Mouse (Mus musculus) kidney, postnatal 25 days (tissue): ENCODE data around the gene Tmem136.

Source experiments
- DNase-seq, 2 experiments: peaks; one replicate each; pipeline ENCODE4 v3.0.0; 2021; ENCODE audit warnings: mixed read lengths in 2 of 2

The Tmem136 gene

DNA sequence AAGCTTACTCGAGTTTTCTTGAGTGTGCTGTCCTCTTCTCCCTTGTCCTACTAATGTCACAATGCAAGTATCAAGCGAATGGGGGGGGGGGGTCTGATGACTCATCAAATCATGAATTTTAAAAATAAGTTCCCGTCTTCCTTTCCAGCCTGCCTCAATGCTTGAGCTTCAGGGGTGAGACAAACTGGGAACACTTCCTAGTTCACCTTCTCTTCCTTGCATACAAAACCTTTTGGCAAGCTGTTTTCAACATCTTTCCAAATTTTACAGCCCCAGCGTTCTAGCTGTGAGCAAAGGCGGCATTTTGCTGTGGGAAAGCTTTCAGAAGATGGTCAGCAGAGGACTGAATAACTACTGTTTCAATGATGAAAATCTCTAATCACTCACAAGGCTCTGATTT lies 8.8 kb downstream of the Tmem136 start:
- no peak for DNase-seq

DNA sequence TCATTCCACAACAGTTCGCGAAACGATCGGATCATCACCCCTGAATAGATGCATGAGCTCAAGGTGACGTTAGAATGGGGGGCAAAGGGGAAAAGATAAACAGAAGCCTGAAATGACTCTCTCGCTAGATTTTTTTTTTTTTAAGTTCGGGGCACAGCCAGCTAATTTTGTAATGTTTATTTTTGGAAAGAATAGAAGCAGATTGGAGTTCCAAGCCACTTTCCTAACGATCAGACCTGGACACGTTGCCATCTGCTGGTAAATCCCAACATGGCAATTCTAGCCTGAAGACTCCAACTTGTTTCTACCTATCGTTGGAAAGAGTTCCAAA lies 9.2 kb downstream of the Tmem136 start, which contains the start of gene Arhgef12:
Gene Arhgef12 (minus strand): TSS at position 53 of the 331 bp plus-strand sequence.
- DNase-seq = peak; percentile 68 to 74

DNA sequence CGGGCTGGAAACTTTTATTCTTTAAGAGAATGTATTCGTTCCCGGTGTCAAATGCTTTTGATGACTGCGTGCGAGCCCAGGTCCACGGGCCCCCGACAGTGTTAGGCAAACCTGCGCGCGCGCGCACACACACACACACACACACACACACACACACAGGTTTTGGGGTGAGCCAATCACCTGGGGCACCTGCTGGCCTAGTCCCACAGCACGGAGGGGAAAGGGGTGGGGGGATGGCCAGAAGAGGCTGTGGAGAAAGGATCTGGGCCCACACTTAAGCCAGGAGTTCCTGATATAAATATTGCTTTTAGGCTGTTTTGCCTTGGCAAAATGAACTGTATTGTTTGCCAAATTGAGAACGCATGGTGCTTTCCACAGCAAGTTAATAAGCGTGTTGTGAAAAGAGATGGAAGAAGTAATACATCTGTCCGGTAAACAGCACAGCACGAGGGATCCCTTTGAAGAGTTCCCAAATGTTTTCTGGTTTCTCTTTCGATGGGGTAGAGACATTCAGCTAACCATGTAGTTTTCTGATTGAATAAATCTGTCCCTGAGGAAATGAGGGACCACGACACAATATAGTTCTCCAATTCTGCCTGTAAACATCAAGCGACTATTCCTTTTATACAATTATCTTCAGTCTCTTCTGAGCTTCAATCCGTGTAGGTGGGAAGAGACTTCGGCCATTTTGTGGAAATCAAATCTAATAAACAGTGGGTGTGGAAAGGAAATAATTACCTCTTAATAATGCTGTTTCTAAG lies 9.8 kb downstream of the Tmem136 start:
- DNase-seq = peak; percentile 47 to 66

DNA sequence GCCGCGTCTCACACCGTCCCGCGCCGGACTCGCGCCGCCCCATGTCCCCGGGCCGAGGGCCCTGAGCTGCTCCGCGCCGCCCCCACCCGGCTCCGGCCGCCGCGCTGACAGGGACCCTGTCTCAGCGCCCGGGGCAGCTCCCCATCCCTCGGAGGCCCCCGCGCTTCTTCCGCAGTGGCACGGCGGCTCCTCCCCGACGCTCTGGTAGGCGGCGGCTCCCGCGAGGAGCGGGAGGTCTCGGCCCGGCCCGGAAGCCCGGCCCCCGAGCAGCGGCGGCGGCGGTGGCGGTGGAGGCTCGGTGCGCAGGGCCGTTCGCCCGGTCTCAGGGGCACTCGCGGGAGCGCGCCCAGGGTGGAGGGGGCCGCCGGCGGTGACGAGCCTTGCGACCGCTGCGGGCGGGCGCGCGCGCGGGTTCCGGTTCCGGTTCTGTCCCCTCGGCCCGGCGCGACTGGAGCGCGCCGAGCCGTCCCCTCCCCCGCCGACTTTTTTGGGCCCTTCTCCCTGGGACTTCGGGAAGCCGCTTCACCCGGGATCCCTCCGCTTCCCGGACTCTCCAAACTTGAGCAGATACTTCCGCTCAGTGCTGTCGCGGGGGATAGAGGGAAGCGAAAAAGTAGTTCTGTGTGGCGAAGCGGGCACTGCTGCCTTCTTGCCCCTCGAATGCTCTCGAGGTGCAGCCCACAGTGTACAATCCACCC lies 10.6 kb downstream of the Tmem136 start:
- peak; percentile 95 to 98 for DNase-seq

DNA sequence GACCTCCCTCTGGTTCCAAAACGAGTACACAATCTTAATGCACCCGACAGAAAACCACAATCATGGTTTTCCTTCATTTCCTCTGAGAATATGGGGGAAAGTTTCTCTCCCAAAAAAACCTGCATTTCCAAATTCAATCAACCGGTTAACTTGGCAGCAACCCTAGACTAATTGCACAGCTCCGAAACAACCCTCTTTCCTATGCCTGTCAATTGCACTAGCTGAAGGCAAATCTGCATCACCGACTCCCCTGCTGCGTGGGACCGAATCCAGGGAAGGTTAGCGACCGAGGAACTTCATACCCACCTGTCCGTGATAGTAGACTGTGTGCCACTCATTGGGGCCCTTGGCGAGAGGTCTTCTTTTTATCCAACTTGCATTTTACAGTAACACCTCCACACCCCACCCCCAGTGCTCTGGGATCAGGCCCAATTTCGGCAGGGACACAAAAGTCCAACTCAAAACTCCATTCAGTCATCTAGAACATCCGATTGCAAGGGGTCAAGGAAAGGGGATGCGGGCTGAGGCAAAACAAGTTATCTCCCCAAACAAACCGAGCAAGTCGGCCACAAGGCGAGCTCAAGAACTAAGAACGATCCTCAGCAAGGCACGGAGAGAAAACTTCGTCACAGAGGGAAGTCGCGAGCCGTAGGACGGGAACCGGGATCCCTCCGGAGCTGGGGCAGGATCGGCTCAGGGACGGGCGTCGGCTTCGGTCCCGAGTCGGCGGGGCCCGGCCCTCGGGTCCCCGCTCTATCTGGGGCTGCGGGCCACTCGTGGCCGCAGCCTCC lies 11.3 kb downstream of the Tmem136 start:
- DNase-seq = peak; percentile 68 to 81

DNA sequence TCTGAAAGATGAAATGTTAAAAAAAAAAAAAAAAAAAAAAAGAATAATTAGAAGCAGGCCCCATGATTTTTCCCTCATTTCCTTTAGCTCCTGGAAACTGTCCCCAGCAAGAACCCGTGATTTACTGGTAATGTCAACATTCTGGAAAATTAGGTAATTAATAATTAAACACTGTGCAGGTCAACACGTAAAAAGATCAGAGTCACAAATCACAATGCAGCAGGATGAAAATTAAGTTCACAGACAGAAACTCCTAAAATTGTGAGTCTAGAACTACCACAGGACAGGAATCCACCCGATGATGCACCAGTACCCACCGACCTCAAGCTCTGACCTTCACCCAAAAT lies 11.9 kb downstream of the Tmem136 start:
- no peak for DNase-seq

DNA sequence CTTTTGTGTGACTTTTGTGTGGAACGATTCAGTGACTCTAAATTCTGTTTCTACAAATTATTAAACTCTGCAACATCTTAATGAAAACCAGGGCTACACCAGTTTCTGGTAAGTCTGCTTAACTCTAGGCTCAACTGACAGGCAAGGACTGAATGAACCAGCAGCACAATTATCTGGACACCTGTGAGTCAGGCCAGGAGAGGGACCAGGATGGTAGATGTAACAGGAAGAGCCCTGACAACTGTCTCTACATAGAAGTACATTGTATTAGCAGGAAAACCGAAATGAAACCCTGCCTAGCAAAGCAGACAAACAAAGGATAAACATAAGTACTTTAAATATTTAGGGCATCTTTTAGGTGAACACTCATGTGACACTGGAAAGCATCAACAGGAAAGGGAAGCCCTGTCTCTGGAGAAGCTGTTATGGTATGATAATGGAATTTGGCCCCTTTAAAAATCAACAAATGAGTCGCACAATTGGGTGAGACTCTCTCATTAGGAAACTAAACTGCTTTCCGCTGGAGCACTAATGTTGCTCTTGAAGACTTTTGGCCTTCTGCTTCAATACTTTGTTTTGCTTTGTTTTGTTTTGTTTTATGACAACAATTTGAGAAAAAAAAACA lies 12.6 kb downstream of the Tmem136 start:
- DNase-seq = no peak

DNA sequence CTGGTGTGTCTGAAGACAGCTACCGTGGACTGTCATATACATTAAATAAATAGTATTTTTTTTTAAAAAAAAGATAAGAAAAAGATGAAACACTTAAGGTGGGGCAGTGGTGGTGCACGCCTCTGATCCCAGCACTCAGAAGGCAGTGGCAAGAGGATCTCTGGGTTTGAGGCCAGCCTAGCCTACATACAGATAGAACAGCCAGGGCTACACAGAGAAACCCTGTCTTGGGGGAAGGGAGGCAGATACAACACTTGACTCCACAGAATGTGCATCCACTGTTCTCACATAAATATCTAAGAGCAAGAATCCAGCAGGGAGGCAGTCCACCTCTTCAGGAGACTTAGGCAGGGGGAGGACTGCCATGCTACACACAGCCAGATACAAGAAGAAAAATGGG lies 13.4 kb downstream of the Tmem136 start:
- no peak for DNase-seq

DNA sequence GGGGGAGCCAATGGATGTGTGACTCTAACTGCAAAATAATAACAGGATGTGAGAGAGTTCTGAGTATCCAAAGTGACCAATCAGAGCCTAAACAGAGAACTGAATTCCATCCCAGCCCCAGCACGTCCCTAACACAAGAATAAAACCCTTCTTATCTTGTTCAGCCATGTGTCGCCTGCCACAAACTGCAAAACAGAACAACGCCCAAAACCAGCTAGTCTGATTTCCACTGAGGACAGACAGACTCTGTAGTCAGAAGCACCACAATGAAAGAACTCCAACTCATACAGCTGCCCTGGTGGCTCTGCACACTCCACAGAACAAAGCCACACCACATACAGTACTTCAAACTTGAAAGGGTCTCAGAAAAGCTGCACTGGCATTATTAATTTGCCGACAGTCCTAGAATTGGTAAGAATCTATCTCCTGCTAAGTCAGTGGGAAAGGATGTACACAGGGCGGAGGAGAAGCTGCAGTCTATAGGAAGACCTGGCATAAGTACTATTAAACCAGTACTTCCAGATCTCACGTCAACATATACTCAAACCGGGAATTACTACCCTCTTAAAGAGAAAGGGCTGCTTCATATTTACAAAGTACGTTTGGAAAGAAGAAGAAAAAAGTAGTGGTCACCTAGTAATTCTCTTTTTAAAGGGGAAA lies 14.3 kb downstream of the Tmem136 start:
- DNase-seq = no peak

DNA sequence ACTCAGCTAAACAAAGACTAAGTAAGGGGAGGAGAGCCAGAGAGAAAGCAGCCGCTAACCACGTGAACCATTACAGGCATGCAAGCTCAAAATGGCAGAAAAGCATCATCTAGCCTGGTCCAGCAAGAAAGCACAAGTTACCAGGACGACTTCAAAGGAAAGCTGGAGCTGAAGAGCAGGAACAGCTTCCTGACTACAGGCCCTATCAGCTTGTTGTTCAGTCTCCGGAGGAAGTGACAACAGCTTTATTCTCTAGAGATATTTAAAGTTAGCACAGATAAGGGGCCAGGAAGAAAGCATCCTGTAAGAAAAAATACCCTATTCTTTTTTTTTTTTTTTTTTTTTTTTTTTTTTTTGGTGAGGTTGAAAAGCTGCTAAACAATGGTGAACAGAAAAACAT lies 17.4 kb downstream of the Tmem136 start:
- DNase-seq = no peak

DNA sequence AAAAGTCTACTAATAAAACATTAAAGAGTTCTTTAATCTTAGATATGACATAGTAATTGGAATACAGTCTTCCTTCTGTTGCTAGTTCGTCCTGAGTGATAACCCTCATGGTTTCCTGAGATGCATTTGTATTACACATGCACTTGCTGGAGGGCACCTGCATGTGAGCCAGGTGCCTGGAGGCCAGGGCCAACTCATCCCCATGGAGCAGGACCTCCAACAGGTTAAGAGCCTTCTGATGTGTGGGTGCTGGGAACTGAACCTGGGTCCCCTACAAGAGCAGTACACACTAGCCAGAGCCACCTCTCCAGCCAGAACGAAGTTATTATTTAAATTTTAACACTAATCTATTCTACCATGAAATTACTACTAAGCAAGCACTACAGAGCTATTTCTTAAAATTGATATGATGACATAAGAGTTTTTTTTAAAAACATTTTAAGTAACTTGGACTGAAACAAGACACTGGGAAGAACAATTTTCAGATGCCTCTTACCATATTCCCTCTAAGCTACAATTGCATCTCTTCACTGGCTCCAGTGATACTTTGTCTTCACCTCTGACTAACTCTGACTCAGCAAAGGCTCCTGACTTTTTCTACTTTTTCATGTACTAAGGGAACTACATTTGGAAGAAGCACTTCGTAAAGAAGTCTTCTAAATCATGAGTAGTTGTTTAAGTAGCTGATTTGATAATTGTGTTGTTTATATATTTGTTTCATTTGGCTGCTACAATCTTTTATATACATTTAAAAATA lies 18.4 kb downstream of the Tmem136 start:
- DNase-seq = no peak

DNA sequence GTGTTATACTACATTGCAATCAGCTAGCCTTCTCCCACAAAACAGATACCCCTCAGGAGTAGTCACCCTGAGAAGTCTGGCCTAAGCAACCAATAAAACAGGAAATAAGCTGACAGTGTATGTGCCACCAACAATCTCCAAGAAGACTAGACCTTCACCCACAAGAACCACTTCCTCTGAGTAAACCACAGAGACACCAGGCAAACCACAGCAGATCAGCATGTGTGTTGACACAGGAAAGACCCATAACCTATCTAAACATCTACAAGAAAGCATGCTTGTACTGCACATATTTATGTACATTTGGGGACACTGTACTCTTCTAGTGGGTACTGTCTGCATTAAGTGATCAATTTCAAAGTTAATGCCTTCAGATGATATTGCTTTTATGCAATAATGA lies 20.0 kb downstream of the Tmem136 start:
- no peak for DNase-seq

DNA sequence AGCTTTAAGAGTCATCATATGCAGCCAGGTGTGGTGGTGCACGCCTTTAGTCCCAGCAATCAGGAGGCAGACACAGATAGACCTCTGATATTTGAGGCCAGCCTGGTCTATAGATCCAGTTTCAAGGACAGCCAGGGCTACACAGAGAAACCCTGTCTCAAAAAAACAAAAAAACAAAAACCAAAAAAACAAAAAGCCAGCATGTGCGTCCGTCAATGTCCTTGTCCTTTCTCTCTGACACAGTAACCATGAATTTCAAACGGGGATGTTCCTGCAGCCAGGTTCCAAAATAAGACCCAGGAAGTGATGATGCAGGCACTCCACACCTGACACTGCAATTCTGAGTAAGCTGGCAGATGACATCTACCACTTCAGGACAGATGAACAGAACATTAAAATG lies 21.5 kb downstream of the Tmem136 start:
- DNase-seq = no peak

DNA sequence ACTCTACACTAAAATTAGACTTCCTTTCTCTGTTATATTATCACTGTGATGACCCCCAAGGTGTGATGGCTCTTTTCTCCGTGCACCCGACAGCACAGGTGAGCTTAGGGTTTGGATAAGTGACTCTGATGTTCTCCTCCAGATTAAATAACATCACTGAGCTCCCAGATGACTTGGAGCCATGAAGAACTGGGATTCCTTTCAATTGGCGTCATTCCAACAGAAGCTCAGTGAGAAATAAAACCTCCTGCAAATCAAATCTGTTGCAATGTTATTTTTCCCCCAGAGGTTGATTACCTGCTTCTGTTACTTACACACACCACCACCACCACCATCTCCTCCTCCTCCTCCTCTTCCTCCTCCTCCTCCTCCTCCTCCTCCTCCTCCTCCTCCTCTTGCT lies 22.6 kb downstream of the Tmem136 start:
- DNase-seq = no peak

DNA sequence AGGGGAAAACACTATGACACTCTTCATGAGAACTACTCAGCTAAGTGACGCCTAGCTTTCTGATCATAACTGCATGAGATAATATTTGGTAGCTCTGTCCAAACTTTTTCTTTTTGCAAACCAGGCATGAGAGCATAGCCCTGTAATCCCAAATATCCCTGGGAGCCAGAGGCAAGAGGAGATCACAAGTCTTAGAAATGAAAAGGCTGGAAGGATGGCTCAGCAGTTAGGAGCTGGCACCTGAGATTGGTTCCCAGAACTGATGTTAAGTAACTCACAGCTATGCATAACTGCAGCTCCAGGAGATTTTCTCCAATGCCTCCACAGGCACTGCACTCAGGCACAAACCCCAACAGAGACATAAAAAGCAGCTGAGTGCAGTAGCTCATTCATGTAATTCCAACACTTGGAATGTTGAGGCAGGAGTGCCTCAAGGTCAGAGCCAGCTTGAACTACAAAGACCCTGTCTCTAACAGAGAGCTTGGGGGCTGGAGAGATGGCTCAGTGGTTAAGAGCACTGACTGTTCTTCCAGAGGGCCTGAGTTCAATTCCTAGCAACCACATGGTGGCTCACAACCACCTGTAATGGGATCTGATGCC lies 30.6 kb downstream of the Tmem136 start:
- DNase-seq = no peak

DNA sequence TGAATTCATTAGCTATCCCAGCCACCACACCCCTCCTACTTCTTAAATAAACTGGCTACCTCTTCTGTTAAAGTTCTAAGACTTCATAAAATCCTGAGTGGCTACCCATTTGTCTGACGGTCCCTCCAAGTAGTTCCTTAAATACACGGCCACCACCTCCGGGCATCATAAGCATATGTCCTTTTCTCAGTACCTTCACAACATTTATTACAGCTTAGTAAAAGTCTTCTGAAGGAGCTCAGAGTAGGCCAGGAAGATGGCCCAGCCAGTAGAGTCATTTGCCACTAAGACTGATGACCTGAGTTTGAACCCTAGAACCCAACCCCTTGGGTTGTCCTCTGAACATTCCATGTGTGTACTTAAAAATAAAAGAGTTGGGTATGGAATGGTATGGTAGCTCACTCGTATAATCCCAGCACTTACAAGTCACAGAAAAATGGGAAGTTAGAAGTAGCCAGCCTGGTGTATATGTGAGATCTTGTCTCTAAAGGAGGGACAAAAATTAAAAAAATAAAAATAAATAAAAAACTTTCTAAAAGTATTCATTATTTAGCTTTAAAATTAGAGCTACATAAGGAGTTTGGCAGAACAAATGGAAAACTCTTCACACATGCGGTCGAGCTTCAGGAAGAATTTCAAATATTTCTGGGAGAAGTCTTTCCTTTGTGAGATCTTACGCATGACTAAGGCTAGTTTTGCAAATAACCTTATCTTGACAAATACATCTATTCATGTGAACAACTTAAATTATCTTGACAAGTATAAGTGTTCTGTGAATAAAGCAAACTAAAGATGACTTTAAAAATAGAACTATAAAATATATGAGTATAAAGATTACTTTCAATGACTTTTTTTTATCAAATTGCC lies 31.6 kb downstream of the Tmem136 start:
- DNase-seq = no peak

DNA sequence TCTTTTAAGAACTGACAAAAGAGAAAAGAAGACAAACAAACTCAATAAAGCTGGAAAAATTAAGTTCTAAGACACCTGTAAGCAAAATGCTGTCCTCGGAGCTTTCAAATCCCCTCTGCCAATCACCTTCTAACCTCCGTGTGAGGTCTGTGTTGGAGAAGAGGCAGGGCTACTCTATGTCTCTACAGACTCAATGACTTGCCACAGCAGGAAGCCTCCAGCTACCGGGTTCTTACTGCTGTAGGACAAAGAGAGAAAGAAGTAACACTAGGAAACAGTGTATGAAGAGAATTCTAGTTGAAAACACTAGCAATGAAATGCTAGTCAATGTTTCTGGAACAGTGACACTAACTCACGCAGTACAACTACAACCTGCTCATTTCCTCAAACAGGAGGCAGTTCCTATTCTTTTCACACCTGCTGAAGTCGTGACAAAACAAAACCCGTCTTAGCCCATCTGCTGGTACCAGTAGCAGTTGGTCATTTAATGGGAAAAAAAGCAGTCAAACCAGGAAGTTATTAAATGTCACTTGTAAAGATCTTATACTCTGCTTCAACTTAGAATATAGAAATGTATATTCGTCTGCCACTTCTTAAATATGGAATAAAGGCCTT lies 32.8 kb downstream of the Tmem136 start:
- DNase-seq = no peak

DNA sequence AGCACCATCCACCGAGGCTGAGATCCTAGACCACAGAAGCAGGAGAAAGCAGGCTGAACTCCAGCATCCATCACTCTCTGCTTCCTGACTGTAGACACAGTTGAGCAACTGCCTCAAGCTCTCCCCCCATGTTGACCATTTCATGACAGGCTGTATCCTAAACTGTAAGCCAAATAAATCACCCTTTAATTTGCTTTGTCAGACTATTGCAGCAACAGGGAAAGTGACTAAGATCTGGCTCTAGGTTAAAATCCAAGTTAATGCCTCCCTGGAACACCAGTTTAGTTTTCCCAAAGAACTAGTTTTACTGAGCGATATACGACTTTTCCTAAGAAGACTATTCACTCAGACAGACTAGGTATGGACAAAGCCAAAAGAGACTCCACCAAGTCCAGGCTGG lies 37.7 kb downstream of the Tmem136 start:
- DNase-seq = no peak

DNA sequence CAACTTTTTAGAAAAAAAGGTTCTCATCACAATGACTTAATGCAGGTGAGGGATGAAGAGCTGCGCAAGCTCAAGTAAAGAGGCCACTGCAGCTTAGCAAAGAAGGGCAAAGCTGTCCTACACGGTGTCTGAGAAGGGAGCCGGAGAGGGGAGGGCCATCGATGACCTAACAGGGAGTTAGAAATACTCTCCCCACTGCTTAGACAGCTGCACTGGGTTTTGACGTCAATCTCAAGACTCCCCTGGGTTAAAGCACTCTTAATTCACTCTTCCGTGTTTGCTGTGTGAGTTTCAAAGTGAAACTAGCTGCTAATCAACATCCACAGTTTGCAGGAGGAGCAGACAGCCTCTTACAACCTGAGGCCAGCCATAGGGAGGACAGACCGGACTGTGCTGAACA lies 40.2 kb downstream of the Tmem136 start:
- DNase-seq = peak in 1 of 2 experiments; percentile 54

DNA sequence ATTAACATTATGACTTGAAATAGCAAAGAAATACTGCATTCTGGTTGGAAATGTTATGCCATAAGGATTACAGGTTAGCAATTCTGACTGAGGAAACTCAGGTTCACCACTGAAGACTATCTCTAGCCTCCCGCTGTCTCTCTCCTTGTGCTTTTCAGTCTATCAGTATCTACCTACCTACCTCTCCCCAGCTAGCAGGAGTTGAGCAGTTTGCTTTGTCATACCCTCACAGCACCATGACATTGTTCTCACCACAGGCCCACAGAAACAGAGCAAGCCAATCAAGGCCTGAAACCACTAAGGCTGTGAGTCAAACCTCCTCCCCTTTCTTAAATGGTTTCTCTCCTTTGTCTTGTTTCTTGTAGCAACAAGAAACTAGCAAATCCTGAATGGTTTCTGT lies 41.8 kb downstream of the Tmem136 start:
- no peak for DNase-seq
